Mouse (Mus musculus) kidney, adult 8-10 months (tissue): Measurements from ENCODE around the gene Stard13.

ENCODE experiments used
- DNase-seq, 2 experiments: peaks; one replicate each; pipeline ENCODE4 v3.0.0; 2022

The Stard13 gene

GRCm38 (mm10) chr5:151135965-151136364 lies 97.7 kb downstream of the Stard13 start:
- no peak for DNase-seq

GRCm38 (mm10) chr5:151135078-151135826 lies 98.4 kb downstream of the Stard13 start:
- DNase-seq: peak; percentile 53 to 54

- DNase-seq: no peak
These were observed 99.4 kb downstream of the Stard13 start for GRCm38 (mm10) chr5:151134202-151134601.

- DNase-seq: no peak
These were observed 99.9 kb downstream of the Stard13 start for GRCm38 (mm10) chr5:151133744-151134143.

- no peak for DNase-seq
These were observed 103.9 kb downstream of the Stard13 start for GRCm38 (mm10) chr5:151129762-151130161.

DNA sequence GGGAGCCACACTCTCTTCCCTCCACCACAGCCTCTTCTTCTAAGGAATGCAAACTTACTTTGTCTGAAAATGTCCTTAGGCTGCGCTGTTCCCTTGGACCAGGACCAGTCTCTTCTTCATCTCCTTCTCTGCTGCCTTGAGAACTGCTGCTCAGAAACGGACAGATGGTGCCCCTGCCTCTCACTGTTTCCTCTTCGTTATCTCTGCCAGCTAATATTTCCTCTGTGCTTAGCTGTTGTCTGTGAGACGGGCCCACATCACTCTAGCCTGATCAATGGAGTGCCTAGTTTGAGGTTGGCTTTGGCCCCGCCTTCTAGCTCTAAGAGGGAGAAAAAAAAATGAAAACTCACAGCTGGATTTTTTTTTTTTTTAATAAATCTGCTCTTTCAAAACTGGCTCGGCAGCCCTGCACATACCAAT lies 106.3 kb downstream of the Stard13 start:
- DNase-seq: no peak

- no peak for DNase-seq
These were observed 107.0 kb downstream of the Stard13 start for GRCm38 (mm10) chr5:151126608-151127005.

- DNase-seq: no peak
These were observed 107.5 kb downstream of the Stard13 start for GRCm38 (mm10) chr5:151125985-151126607.

DNA sequence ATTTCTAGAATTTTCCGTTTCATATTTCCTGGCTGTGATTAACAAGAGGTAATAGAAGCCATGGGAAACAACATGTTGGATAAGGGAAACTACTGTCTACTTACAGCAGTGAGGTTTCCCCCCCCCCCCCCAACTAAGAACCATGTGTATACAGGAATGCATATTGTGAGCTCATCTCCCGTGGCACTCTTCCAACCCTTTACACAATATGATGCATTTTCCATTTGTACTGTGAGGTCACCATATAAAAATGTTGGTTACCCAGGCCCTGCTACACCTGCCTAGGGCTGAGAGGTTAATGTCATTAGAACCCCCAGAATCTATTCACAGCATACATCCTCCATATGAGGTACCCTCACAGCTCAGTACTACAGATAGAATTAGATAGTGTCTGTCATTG lies 115.8 kb downstream of the Stard13 start:
- DNase-seq: no peak

GRCm38 (mm10) chr5:151116192-151116887 lies 117.3 kb downstream of the Stard13 start:
- no peak for DNase-seq

GRCm38 (mm10) chr5:151112743-151113142 lies 120.9 kb downstream of the Stard13 start:
- no peak for DNase-seq

GRCm38 (mm10) chr5:151111080-151111871 lies 122.4 kb downstream of the Stard13 start:
- DNase-seq: no peak

GRCm38 (mm10) chr5:151110461-151110908 lies 123.2 kb downstream of the Stard13 start:
- DNase-seq: no peak

GRCm38 (mm10) chr5:151109822-151110221 lies 123.8 kb downstream of the Stard13 start:
- DNase-seq: no peak

DNA sequence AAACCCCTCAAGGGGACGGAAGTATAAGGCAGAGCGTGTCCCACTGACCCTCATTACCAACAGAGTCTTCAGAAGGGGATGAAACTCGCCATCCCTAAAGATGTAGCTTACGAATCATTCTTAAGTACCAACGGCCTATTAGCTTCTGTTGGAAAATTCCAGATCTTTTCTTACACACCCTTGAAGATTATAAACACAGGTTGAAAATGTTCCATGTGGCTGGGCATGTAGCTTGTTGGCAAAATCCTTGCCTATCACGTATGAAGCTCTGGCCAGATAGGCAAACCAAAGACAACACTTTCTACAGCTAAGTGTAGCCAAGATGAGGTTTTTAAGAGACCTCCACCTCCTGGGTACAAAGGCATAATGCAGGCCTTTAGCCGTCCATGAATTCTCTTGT lies 124.7 kb downstream of the Stard13 start:
- DNase-seq: no peak

DNA sequence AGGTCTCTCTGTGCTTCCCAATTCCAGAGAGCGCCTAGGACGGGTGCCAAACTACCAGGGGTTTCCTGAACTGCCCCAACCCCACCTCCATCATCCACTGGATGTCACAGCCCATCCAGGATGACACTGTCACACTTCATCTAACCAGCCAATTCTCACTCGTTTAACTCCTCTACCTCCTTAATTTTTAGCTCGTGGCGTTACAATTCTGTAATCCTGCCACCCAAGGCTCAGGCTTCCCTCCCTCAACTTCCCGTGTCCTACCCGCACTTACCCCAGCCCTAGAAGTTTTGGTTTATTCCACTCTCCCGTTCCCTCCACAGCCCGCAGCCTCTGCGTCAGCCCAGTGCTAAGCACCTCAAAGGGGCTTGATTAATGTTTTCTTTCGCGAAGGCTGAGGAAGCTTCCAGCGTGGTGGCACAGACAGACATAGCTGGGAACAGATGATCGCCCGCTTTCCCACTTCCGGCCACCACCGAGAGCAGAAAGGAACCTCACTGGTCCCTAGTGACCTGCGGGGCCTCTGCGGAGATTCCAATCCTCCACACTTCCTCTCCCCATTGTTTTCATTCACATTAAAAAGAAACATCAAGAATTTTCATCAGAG lies 125.2 kb downstream of the Stard13 start:
- DNase-seq: no peak

DNA sequence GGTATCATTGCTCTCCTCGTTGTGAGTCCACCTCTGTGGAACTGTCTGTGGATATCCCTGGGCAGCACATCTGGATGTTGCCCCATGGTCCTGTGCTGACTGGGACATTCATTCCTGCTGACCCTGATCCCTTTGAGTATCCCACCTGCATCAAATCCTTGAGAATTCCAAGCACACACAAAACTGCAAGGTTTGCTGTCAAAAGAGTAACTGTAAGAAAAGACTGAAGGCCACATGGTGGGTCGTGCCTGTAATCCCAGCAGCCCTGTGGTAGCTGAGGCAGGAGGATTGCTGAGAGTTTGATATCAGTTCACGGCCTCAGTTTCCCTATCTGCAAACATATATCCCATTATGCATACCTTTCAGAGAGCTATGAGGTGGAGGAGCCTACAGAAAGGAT lies 126.8 kb downstream of the Stard13 start:
- DNase-seq: no peak

DNA sequence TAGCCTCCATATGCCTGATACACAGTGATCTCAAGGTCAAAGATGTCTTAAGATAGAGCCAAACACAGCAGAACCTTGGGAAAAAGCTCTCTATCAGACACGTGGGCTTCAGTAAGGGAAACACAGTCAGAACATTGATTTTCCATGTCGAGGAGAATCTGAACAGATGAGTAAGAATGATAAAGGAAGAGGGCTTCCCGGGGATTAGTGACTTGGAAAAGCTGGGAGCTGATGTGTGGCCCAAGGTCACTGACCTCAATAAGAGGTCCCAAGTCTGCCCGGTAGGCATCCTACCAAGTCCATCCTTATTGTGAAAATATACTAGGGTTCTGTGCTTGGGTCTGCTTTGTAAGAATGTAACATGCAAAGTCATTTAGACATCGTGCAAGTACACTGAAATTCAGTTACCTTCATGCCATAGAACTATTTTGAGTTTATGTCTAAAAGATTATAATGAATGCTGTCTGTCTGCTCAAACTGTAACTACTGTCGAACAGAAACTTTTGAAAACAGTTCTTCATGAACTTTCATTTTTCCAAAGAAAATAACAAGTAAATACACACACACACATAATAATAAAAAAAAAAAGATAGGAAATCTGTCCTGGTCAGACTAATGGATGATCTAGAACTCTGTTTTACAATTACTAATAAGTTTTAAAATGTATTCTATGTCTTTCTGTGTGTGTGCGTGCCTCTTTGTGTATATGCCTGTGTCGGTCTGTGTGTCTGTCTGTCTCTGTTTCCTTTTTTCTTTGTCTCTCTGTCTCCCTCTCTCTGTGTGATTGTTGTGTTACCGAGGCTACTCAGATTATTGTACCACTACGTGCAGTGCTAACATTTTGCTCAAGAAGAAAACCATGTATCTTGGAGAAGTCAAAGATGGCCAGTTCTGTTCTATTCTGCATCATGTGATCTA lies 128.3 kb downstream of the Stard13 start:
- peak in 1 of 2 experiments; percentile 15 for DNase-seq

DNA sequence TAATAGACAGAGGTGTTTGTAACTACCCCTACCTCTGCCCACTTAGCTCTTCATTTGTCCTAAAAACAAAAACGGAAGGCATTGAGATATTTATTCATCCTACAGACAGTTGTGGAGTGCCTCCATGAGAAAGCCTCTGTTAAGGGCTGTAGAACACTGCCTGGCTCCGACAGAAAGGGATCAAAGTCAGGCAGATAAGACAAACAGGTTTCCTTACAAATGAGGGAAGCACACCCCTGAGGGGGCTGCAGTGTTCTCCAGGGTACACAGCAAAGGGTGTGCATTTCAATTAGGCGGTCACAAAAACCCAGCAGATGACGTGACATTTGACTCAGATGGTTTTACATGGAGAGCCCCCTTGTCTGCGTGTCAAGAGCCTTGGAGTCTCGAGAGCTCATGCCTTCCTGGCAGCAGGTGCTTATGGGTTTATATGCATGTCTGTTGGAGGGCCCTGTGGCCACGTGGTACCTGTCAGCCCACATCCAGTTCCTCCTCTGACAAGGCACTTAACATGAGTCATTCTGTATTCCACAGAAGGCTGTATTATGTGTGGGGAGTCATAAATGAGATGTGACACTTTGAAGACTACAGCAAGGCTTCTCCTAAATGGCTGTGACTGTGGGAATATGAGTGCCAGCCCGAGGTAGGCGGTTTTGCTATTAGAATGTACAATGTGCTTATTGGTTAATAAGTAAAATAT lies 129.1 kb downstream of the Stard13 start:
- peak; percentile 28 to 50 for DNase-seq

DNA sequence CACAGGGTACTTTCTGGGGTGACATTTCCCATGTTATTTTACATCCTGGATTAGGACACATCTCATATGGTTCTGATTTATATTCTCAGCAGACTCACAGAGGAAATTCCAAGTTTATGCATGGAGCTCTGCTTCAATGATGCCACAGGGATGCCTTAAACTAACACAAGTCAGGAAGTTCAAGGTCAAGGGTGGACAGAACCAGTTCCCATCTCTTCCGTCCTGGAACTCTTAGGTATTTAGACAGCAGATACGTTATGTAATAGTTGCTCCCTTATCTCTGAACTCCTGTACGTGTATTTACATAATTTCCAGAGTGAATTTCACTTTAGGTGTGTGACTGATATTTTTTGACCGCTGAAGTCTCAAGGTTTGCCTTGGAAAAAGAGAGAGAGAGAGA lies 130.4 kb downstream of the Stard13 start:
- peak in 1 of 2 experiments; percentile 44 for DNase-seq

DNA sequence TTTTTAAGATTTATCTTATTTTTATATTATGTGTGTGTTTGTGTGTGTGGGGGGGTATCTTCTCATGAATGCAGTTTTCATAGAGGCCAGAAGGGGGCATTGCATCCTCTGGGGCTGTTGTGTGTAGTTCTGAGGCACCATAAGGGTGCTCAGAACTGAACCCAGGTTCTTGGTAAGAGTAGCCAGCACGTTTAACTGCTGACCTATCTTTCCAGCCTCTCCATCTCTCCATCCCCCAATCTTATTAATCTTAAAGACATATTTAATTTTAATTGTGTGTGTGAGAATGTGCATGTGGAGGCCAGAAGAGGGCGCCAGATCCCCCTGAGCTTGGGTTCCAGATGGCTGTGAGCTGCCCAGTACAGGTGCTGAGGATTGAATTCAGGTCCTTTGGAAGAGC lies 131.4 kb downstream of the Stard13 start:
- no peak for DNase-seq
